Mouse (Mus musculus) frontal cortex, postnatal 36 days (tissue): Measurements from ENCODE around the gene Vwce.

Source experiments
- DNase-seq, 2 experiments: peaks; one replicate each; pipeline ENCODE4 v3.0.0; 2022; ENCODE audit warnings: low spot score in 2 of 2

Vwce gene

GRCm38 (mm10) chr19:10713551-10713950 lies 79.5 kb downstream of the Vwce start:
- no peak for DNase-seq

GRCm38 (mm10) chr19:10714168-10714567 lies 80.2 kb downstream of the Vwce start:
- no peak for DNase-seq

GRCm38 (mm10) chr19:10714682-10715475 lies 80.9 kb downstream of the Vwce start:
- peak; percentile 77 for DNase-seq

GRCm38 (mm10) chr19:10715476-10715875 lies 81.5 kb downstream of the Vwce start:
- no peak for DNase-seq
